Mouse (Mus musculus): ENCODE measurements around the gene Il9r. TPM values are rescaled to one million over a fixed set of nuclear protein-coding genes. Genes with fewer than 3 reads are reported as not detected.

Gene Il9r
- total RNA-seq, 2 experiments from 2014 or later: 0.10 TPM; not detected in 1

DNA sequence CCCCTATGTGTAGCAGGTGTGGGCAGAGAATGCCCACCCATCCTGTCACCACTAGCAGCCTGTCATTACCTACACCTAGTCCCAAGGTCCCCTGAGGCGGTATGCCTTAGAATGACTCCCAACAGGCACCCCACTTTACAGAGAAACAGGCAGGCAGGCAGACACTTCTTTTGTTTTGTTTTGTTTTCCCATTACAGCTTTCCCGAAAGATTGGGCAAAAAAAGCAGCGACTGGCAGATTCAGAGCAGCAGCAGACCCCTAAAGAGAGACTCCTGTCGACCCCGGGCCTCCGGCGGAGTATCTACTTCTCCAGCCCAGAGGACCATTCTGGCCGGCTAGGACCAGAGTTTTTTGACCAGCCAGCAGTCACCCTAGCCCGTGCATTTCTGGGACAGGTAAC, 27.5 kb upstream of the Il9r start:
- intact Hi-C loops (cut with DNase I): no loop called here
- DNase-seq: no peak

DNA sequence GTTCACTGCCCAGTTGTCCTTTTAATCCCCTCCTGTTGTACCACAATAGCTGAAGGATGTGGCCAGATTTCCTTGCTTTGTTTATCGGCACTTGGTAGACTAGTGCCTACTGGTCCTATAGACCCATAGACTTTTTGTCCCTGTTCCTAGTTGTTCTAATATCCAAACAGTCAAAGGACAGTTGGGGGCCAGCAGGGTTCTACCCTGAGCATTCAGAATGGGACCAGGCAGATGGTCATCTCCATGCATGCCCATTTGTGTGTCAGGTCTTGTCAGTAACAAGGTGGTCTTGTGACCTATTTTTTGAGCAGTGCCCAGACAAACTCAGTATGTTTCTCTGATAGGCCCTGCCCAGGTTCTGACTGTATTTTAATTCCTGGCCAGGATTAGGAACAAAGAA, 27.0 kb upstream of the Il9r start:
- intact Hi-C loops (cut with DNase I): no loop called here
- no peak for DNase-seq

- DNase-seq: peak; percentile 91
- intact Hi-C loops (cut with DNase I): no loop called here
These were observed 26.2 kb upstream of the Il9r start, which contains the start of gene Mpg for GRCm38 (mm10) chr11:32226124-32226871. Gene Mpg (plus strand): TSS chr11:32226505.

- intact Hi-C loops (cut with DNase I): no loop called here
- DNase-seq: peak; percentile 54 to 59
These were observed 25.4 kb upstream of the Il9r start for GRCm38 (mm10) chr11:32225222-32226104.

DNA sequence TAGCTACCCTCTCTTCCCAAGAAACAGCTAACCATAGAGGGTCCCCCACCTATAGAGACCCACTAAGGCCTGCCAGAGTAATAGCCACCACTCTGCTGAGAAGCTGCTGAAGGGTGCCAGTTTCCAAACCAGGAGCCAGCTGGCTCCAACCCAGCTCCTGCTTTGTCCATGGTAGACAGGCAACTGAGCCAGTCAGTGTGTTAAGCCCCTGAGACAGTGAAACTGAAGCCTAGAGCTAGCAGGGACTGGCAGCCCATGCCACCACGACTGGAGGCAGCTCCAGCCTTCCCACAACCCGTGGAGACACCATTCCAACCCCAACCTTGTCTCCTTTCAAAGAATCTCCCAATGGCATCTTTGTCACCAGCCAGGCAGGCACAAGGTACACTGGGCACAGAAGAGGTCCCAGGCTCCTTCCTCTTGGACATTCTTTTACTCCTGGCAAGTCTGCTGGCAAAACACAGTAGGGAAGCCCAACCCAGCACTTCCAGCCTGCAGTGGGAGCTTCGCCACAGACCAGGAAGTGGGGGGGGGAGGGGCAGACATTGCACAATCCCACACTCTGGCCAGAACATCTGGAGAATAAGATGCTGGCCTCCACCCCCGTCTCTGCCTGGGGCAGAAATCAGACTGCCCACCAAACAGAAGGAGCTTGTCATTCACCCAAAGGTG, 24.5 kb upstream of the Il9r start:
- intact Hi-C loops (cut with DNase I): no loop called here
- peak; percentile 91 to 92 for DNase-seq

GRCm38 (mm10) chr11:32223297-32223967, 23.4 kb upstream of the Il9r start:
- intact Hi-C loops (cut with DNase I): no loop called here
- no peak for DNase-seq

- peak in 1 of 2 experiments; percentile 48 for DNase-seq
- intact Hi-C loops (cut with DNase I): no loop called here
These were observed 22.6 kb upstream of the Il9r start for GRCm38 (mm10) chr11:32222570-32223194.

DNA sequence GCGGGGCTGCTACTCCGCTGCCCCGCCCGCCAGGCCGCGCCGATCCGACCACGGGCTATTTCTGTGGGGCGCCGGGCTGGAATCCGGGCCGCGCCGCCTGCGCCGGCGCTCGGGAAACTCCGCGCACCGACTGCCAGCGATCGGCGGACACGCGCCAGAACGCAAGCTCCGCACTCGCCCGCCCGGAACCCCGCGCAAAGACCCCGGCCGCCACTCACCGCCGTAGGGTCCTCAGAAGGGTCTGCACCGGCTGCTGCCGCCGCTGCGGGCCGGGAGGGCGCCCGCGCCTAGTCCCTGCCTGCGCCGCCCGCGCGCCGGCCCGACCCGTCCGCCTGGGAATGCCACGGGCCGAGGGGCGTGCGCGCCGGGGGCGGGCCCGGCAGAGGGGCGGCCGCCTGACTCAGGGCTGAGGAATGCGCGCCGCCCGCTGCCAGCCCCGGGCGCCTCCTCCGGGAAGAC, 21.9 kb upstream of the Il9r start, which contains the start of gene Rhbdf1:
Gene Rhbdf1 (minus strand): TSS at position 350 of the 459 bp plus-strand sequence.
- peak; percentile 76 to 79 for DNase-seq

DNA sequence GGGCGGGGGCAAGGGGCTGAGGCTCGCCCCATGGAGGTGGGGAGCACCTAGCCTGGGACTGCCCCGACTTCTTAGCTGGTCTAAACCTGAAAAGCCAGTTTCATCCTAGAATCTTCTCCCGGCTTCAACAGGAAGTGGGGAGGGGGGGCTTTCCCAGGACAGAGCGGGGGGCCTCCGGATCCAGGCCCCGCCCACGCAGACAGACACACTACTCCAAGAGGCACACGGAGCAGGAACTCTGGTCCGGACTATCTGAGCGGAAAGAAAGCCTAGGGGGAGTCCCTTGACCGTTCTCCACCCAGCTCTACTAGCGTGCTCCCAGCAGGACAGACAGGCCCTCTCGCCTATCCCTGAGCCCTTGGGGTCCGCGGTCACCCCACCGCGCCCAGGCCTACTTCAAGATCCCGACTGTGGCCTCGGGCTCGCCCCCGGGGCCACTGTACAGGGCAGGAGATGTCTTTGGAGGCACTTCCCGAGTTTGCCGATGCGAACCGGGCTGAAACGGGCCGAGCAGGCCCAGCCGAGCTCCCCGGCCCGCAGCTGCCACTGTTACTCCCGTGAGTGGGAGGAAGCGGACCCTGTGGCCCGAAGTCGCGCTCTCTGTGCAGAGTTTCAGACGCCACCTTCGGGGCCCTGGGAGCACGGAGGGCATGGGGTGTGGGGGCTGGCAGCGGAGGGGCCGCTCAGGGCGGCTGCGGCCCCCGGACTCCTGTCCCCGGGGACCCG, 21.3 kb upstream of the Il9r start:
- DNase-seq: peak; percentile 82 to 84
- intact Hi-C loops (cut with DNase I): no loop called here

More for the DNA sequence above, 21.9 kb upstream of the Il9r start, which contains the start of gene Rhbdf1:
- intact Hi-C loops (cut with DNase I): no loop called here

DNA sequence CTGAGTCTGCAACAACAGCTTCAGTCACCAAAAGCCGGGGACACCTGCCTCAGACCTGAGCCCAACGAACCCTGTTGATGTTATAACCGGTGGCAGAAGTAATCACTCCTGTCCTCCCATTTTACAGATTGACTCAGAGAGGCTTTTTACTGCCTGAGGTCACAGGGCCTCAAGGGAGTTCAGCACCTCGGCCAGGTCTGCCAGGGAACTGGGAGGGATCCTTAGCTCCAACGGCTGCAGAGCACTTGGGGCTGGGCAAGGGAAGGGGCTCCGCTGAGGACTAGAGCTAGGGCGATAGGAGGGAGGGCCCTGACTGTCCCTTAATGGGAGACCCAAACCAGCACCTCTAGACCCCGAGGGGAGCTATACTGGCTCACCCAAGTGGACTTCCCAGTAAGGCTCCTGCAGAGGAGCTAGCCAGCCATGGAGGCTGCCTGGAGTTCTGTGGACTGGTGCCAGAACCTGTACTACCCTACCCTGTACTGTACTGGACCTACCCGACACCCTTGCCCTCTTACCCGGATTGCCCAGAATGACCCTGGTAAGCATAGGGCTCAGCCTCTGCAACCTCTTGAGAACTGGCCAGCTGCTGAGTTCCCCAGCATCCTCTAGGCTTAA, 20.6 kb upstream of the Il9r start:
- DNase-seq: no peak
- intact Hi-C loops (cut with DNase I): no loop called here

DNA sequence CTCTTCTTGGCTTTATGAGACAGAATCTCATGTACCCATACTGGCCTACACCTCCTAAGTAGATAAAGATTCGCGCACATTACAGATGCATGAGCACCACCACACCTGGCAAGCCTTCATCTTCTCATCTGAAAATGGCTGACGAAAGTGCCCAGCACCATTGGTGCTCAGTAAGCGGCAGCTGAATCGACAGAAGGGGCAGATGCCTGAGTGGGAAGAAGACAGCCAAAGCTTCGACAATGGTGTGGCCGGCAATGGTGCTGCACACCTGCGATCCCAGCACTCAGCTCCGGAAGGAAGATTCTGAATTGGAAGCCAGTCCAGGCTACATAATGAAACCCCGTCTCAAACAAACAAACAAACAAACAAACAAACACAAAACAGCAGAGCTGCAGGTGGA, 19.2 kb upstream of the Il9r start:
- intact Hi-C loops (cut with DNase I): no loop called here
- DNase-seq: no peak

DNA sequence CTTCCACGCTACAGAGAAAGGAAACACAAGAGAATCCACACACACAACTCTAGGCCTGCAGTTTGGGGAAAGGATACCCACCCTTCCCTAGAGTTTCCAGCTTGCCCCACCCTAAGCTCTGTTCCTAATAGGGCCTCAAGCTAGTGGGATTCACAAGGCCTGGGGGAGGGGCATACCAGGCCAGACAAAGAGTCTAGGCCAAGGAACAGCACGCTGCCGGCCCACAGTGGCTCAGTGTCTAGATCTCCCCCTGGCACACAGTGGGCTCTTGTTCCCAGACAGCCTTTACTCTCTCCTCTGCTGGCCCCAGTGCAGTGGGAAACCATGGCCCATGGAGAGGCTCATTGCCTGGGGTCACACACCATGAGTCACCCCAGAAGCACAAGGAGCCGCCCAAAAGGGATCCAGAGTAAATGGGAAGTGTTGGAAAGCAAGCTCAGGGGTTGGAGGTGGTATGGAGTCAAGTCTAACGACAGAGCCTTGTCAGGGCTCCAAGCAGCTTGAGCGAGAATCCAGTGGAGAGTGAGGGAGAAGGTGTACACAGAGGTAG, 18.5 kb upstream of the Il9r start:
- DNase-seq: no peak
- intact Hi-C loops (cut with DNase I): no loop called here

GRCm38 (mm10) chr11:32216851-32217250, 16.8 kb upstream of the Il9r start:
- intact Hi-C loops (cut with DNase I): loop anchor here (1.0 kb wide), 1 partner anchor 21 kb away; no protein-coding TSS in a partner anchor
- DNase-seq: peak; percentile 65 to 83

DNA sequence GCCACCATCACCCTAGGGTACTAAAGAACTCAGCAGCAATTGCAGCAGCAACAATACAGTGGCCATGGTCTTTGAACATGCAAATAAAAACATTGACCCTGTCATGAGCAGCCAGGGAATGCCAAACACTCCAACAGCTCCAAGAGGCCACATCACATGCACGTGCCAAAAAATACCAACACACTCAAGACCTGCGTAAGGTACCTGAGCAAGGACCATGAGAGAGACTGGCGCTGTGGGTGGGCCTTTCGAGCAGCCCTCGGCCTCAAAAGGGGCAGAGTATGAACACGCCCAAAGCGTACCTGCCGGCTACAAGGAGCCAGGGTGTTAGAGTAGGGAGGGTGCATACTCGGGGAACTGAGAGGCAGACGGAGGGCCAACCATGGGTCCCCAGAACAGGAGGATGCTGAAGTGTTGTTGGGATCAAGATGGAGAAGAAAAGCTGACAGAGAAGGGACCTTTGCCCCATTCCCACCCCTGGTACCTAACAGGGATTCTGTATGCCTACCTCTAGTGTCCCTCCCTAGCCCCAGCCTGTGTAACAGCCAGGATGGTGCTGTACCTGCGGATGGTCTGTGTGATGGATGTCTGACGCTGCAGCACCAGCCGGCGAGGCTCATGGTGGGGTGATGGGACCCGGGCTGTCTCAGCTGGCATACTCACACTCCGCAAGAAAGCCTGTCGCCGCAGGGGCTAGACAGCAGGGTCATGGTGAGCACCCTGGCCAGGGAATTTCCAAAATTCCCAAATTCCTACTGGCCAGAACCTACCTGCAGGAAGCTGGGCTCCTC, 15.5 kb upstream of the Il9r start:
- no peak for DNase-seq
- intact Hi-C loops (cut with DNase I): no loop called here

- DNase-seq: no peak
- intact Hi-C loops (cut with DNase I): no loop called here
These were observed 10.5 kb upstream of the Il9r start for GRCm38 (mm10) chr11:32210623-32211022.

DNA sequence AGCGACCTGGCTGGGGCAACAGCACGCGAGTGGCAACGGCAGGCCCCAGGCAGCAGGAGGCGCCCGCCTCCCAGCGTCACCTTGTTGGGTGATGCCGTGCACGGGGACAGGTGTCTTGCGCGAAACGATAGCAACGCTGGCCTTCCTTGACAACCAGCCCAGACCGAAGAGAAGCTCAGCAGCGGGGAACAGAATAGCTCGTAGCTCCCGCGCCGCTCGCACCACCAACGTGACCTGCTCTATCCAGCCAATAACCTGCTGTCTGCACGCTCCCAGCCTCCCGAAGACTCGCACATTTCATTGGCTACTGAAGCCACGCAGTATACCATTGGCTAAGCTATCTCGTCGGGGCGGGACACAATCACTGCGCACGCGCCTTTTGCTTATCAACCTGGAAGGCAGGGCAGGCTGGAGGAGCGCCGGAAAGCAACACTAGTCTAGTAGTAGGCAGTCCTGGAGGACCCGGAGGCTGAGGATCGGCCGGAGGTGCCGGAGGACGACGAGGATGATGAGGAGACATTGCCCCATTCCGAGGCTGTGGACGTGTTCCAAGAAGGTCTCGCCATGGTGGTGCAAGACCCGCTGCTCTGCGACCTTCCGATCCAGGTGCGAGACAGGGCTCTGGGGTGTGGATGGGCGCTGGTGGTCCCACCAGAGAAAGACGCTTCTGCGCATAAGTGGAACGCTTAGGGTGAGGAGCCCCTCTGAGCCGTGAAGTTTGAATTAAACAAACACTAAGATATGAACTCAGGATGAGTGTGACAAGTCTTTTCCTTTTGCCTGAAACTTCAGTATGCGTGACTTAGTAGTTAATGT, 5.2 kb upstream of the Il9r start, which contains the start of gene Snrnp25:
Gene Snrnp25 (plus strand): TSS at position 358 of the 816 bp plus-strand sequence.
- DNase-seq: peak; percentile 98
- intact Hi-C loops (cut with DNase I): loop anchor here (5.0 kb wide), 1 partner anchor 37 kb away; no protein-coding TSS in a partner anchor

All from heart, postnatal 10 days (tissue).